Mouse (Mus musculus) left cerebral cortex, postnatal 4 days (tissue): Measurements from ENCODE around the gene Apba3. TPM values are rescaled to one million over a fixed set of nuclear protein-coding genes. Genes with fewer than 3 reads are reported as not detected.

Source experiments
- microRNA-seq: library from miRNA; unstranded; fragments of <30 nt; microRNA quantifications from one replicate; pipeline ENCODE4 v1.2.0, GENCODE M21; 2022
- total RNA-seq, 2 experiments: library from RNA; stranded (reverse); gene quantifications; 2 replicates each; pipeline ENCODE4 v1.2.3; 2021

Apba3 gene
- total RNA-seq, 2 experiments from 2014 or later = 22.6 to 28.2 TPM

Small RNA genes lying within 50 kb of the gene (microRNA-seq; reads per million reads assigned to microRNA genes)
- 30.1 reads per million, percentile 40 among the genes with 10 or more reads in this experiment for gene Mir3057

Other genes starting within 250 kb of the Apba3 start
- 100 to 1,000 TPM; 104 to 111 TPM for gene Diras1, start 241.3 kb upstream of the Apba3 start, total RNA-seq
- gene Slc39a3, start 229.5 kb upstream of the Apba3 start, total RNA-seq = 10 to 100 TPM; 57.8 to 59.8 TPM
- gene Sgta, start 206.8 kb upstream of the Apba3 start, total RNA-seq = 100 to 1,000 TPM; 193 to 199 TPM
- gene Thop1, start 196.9 kb upstream of the Apba3 start, total RNA-seq = 10 to 100 TPM; 53.6 to 56.5 TPM
- gene Creb3l3, start 168.1 kb upstream of the Apba3 start, total RNA-seq = under 1 TPM; 0.22 to 0.60 TPM
- 100 to 1,000 TPM; 153 to 167 TPM for gene Map2k2, start 161.0 kb upstream of the Apba3 start, total RNA-seq
- 10 to 100 TPM; 23.3 to 24.7 TPM for gene Zbtb7a, start 131.7 kb upstream of the Apba3 start, total RNA-seq
- 10 to 100 TPM; 29.6 to 30.4 TPM for gene Pias4, start 99.0 kb upstream of the Apba3 start, total RNA-seq
- gene Eef2, start 90.3 kb upstream of the Apba3 start, total RNA-seq = 1,000 to 10,000 TPM; 1,312 to 1,322 TPM
- 10 to 100 TPM; 62.7 to 62.9 TPM for gene Dapk3, start 84.0 kb upstream of the Apba3 start, total RNA-seq
- not detected for gene 4930442H23Rik, start 83.1 kb upstream of the Apba3 start, total RNA-seq
- under 1 TPM in 1 of 2 experiments, not detected in 1; 0.44 TPM for gene Nmrk2, start 64.9 kb upstream of the Apba3 start, total RNA-seq
- 100 to 1,000 TPM; 195 to 206 TPM for gene Atcay, start 36.1 kb upstream of the Apba3 start, total RNA-seq
- gene Zfr2, start 33.8 kb upstream of the Apba3 start, total RNA-seq = 10 to 100 TPM; 65.2 to 66.0 TPM
- 100 to 1,000 TPM; 132 to 140 TPM for gene Matk, start 14.0 kb upstream of the Apba3 start, total RNA-seq
- gene Mrpl54, start within 50 bp of the Apba3 start, total RNA-seq = 10 to 100 TPM; 41.9 to 50.6 TPM
- 1 to 10 TPM; 5.4 to 6.1 TPM for gene Tjp3, start 24.6 kb downstream of the Apba3 start, total RNA-seq
- 100 to 1,000 TPM; 295 to 304 TPM for gene Pip5k1c, start 26.0 kb downstream of the Apba3 start, total RNA-seq
- gene Cactin, start 54.1 kb downstream of the Apba3 start, total RNA-seq = 10 to 100 TPM; 26.5 to 26.9 TPM
- gene Tbxa2r, start 61.8 kb downstream of the Apba3 start, total RNA-seq = 1 to 10 TPM; 1.6 to 2.0 TPM
- under 1 TPM; 0.12 to 0.28 TPM for gene Gipc3, start 76.3 kb downstream of the Apba3 start, total RNA-seq
- gene Hmg20b, start 83.5 kb downstream of the Apba3 start, total RNA-seq = 10 to 100 TPM; 23.5 to 26.8 TPM
- gene Mfsd12, start 90.5 kb downstream of the Apba3 start, total RNA-seq = 10 to 100 TPM; 29.6 to 29.7 TPM
- gene 4930404N11Rik, start 98.9 kb downstream of the Apba3 start, total RNA-seq = 1 to 10 TPM; 1.3 to 1.4 TPM
- 100 to 1,000 TPM; 109 to 112 TPM for gene Fzr1, start 111.6 kb downstream of the Apba3 start, total RNA-seq
- 10 to 100 TPM; 58.8 to 61.5 TPM for gene Dohh, start 117.5 kb downstream of the Apba3 start, total RNA-seq
- gene Gm48551, start 117.5 kb downstream of the Apba3 start, total RNA-seq = 1 to 10 TPM; 3.7 to 4.4 TPM
- gene Gm48552, start 122.0 kb downstream of the Apba3 start, total RNA-seq = 1 to 10 TPM; 2.7 to 5.9 TPM
- 1 to 10 TPM; 1.5 to 2.3 TPM for gene Smim24, start 126.1 kb downstream of the Apba3 start, total RNA-seq
- gene Nfic, start 188.7 kb downstream of the Apba3 start, total RNA-seq = 10 to 100 TPM; 29.5 to 31.1 TPM
- gene Celf5, start 215.7 kb downstream of the Apba3 start, total RNA-seq = 100 to 1,000 TPM; 303 to 316 TPM
- gene Ncln, start 229.4 kb downstream of the Apba3 start, total RNA-seq = 100 to 1,000 TPM; 104 to 105 TPM
- under 1 TPM; 0.14 to 0.66 TPM for gene S1pr4, start 233.2 kb downstream of the Apba3 start, total RNA-seq